Mouse (Mus musculus) stomach, adult 2 months (tissue): ENCODE measurements around the gene Ace2. TPM values are rescaled to one million over a fixed set of nuclear protein-coding genes. Genes with fewer than 3 reads are reported as not detected.

ENCODE experiments used
- polyA plus RNA-seq: library from polyadenylated mRNA; depleted of rRNA; stranded (reverse); fragments of >200 nt; gene quantifications from 2 replicates; pipeline ENCODE4 v1.2.3, GENCODE M21; 2012; rRNA removed

Gene Ace2
- polyA plus RNA-seq: 0.44 and 0.45 TPM in 2 replicates

DNA sequence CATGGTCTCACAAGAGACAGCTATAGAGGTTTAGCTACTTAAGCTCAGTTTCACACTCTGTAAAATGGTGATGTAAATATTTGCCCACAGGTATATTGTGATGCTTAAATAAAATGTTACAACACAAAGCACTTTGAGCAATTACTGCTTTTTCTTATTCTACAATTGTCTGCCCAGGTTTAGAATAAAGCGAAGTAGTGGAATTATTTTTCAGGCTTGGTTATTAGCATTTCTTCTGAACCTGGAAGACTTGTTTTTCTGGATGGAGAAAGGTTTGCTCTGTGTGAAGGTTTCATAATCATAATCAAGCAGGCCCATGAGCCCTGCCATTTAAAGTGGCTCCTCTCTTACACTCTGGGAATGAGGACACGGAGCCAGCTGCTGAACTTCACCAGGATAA is at the start of gene Ace2:
Gene Ace2, plus strand, starts transcription at position 301 of the 400 bp plus-strand sequence.

Other genes with a start within 250 kb of the Ace2 start
- gene Ap1s2, start 230.3 kb upstream of the Ace2 start, polyA plus RNA-seq: 0.89 and 0.91 TPM in 2 replicates
- 2.1 and 2.7 TPM in 2 replicates for gene Zrsr2, start 180.7 kb upstream of the Ace2 start, polyA plus RNA-seq
- 1.3 and 2.3 TPM in 2 replicates for gene Car5b, start 111.3 kb upstream of the Ace2 start, polyA plus RNA-seq
- 1.9 and 2.0 TPM in 2 replicates for gene Siah1b, start 62.8 kb upstream of the Ace2 start, polyA plus RNA-seq
- not detected in 2 replicates for gene Cltrn, start 50.5 kb upstream of the Ace2 start, polyA plus RNA-seq
- 0.05 and 0.14 TPM in 2 replicates for gene Bmx, start 118.9 kb downstream of the Ace2 start, polyA plus RNA-seq
- 1.3 and 2.0 TPM in 2 replicates for gene Pir, start 130.0 kb downstream of the Ace2 start, polyA plus RNA-seq
- 0.64 and 0.92 TPM in 2 replicates for gene Vegfd, start 234.0 kb downstream of the Ace2 start, polyA plus RNA-seq